Mouse (Mus musculus) testis, postnatal 10 days (tissue): ENCODE results near the gene Slc30a9.

Source experiments
- DNase-seq: peaks from one replicate; pipeline ENCODE4 v3.0.0; 2021; ENCODE audit warnings: low spot score

Gene Slc30a9

DNA sequence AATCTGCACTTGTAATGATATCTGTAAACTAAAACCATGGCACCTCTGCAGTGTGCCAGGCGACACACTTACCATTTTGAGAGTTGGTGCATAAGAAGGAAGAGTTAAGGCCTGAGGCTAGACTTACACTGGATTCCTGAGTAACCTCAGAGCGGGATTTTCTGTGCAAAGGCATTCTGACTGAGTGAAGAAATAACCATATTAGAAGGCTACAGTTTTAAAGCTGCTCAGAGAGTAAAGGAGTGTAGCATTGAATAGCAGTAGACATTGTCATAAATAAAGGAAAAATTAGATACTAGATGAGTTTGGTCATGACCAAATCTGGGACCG is 5.7 kb downstream of the Slc30a9 start:
- DNase-seq: no peak

DNA sequence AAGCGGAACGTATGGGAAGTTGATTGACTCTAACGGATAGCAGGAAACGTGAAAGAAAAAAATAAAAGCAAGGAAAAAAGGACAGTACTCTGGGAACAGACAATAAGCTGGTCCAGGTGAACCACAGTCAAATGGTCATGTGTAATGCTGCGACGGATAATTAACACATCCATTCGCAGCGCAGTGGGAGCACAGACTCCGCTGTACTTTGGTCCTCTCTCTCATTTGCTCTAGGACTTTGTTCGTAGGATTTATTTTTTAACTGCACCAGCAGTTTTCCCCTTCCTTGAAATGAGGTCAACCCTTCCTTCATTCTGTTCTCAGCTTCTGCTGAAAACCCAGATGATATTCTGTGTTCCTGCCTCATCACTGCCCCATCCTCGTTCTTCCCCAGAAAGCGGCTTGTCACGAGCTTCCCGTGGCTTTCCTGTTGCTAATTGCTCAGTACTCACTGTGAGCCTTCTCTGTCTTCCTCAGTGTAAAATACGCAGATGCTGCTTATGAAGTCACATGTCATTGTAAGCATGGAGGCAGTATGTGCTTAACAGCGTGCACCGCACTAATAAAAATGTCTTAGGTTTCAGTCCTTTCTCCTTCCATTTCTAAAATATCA is 15.0 kb downstream of the Slc30a9 start:
- DNase-seq: no peak

DNA sequence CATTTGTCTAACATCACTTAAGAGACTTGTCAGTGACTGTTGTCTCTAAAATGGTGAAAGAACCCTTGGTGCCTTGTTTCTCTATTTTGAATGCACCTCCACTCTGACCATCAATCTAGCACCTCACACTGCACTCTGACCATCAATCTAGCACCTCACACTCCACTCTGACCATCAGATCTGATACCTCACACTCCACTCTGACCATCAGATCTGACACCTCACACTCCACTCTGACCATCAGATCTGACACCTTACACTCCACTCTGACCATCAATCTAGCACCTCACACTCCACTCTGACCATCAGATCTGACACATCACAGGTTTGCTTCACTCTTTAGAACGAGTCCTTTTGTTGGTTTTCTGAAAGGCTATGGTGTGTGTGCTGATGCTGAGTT is 17.3 kb downstream of the Slc30a9 start:
- DNase-seq: no peak

DNA sequence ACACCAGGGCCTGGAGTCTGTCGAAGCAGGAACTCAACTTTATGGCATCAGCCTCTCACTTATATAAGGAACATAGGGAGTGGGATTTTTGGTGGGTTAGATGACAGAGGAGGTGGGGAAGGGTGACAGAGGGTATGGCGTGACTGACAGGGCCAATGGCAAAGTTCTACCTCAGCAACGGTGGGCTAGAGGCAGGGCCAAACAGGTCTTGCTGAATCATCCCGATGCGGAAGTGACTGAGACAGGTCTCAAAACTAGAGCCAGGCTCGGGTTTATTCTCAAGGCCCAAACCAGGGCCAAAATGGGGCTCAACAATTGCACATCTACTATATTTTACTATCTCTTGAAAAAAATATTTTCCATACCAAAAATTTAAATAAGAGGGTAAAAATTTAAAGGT is 34.1 kb downstream of the Slc30a9 start:
- no peak for DNase-seq

DNA sequence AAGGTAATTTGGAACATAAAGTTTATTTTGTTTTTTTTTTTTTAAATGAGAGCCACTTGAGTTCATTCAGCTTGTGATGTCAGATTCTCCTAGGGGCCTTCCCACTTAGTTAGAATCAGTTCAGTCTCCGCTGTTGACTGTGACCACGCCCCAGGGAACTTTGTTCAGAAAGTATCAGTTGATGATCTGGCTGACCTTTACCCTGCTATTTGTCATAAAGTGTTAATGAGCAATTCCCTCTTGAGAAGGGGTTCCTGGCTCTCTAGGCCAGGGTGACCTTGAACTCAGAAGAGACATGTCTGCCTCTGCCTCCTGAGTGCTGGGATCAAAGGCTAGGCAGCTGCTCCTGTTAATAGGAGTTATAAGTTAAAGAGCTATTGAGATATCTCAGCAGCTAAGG is 40.3 kb downstream of the Slc30a9 start:
- DNase-seq: no peak

DNA sequence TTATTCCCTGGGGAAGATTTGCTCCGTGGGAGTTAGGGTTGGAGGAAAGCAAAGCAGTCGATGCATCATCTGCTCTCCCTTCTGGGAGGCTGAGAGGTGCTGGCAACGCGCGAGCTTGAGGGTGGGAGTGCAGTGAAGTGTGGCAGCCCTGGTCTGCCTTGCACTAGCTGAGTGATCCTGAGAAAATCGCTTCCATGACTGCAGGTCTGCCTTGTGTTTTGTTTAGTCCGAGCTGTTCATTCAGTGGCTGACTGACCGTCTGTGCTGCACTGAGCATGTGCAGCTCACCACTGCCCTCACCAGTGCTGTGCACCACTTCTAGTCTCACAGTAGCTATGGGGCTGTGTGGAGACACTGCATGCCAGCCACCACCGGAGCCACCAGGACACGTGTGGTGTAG is 42.2 kb downstream of the Slc30a9 start:
- DNase-seq: no peak

DNA sequence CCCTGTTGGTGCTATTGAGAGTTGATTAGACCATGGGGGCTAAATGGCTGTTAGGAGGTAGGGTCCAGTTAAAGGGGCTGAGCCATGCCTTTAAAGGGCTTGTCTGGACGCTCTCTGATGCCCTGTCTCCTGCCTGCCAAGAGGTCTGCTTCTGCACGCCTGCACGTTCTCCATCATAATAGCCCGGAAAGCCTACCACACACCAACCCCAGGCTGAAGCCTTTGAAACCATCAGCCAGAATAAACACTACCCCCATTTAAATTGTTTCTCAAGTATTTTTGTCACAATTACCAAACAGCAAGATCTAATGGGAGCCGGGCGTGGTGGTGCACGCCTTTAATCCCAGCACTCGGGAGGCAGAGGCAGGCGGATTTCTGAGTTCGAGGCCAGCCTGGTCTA is 55.6 kb downstream of the Slc30a9 start:
- no peak for DNase-seq

DNA sequence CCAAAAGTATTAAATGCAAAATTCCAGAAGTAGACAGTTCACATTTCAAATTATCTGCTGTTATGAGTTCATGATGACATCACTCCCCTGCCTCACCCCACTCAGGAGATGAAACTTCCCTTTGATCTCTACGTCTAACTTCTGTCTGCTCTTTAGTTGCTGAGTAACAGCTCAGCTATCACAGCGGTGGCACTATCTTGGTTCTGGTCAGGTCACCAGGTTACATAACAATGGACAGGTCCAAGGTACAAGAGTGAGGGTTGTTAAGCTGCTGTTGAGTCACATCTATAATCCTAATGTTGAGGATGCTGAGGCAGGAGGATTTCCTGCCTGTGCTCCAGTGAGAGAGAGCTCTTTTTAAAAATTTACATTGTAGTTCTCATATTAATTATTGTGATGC is 56.2 kb downstream of the Slc30a9 start:
- no peak for DNase-seq

DNA sequence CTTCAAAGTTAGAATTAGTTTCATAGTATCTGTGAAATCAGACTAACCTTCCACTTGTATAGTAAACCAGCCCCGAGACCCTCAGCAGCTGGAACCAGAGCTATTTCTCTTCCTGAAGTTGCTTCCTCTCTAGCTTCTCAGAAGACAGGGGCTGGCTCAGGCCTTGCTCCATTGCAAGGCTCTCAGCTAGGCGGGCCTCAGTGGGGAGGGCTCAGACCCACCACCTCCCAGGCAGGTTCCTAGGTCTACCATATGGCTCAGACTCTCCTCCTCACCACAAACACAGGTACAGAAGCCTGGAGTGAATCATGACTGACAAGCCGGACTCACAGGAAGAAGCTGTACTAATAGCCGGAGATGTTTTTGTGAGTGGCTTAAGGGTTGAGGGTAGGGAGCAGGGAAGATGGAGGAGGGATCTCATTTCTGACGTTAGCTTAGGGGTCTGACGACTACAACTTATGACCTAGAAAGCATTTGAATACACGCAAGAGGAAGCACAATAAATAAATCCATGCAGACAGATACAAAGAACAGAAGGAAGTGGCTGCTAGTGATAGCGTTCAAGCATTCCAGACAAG is 70.4 kb downstream of the Slc30a9 start:
- no peak for DNase-seq

DNA sequence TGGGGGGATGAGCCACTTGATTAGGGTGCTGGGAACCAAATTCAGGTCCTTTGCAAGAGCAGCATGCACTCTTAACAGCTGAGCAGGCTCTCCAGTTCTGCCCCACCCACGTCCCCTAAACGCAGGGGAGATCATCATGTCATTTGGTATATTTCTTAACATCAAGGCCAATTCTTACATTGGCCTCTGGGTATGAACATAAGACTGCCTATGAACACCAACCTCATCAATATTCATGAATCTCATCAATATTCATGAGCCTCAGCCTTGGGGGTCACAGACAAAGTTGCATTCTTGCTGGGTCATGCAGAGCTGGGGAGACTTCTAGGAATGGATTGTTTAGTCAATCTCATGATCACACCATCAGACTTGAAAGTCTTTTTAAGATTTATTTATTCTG is 74.9 kb downstream of the Slc30a9 start:
- DNase-seq: no peak

DNA sequence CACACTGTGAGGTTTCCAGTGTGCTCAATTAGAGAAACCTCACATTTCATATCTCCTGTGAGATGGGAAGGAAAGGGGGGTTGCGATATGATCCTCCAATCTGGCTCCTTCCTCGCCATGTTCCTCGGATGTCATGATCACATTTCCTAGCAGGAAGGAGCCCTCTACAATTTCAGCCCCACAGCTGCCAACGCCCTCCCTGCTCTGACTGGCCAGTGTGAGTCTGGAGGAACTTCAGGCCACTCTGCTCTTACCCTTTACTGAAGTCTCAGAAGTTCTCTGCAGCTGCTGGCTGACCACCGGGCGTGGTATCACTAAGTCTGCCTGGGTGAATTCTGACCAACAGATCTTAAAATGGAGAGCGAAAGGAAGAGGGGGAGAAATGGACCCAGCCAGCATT is 75.8 kb downstream of the Slc30a9 start:
- DNase-seq: no peak

DNA sequence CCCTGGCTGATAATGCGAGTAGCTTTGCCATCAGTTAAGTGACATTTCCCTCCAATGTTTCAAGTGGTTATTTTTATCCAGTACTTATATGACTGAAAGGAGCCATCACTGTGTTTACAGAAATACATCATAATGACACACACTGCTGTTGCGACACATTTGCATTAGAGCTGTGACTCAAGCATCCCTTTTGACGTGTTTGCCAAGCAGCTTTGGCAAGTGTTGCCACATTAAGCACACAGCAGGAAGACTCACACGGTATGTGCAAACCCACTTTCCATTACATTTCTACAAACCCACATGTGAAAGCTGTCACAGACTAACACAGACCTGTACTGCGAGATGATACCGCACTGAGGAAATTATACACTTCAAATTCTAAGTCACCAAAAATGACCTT is 87.2 kb downstream of the Slc30a9 start:
- DNase-seq: no peak

DNA sequence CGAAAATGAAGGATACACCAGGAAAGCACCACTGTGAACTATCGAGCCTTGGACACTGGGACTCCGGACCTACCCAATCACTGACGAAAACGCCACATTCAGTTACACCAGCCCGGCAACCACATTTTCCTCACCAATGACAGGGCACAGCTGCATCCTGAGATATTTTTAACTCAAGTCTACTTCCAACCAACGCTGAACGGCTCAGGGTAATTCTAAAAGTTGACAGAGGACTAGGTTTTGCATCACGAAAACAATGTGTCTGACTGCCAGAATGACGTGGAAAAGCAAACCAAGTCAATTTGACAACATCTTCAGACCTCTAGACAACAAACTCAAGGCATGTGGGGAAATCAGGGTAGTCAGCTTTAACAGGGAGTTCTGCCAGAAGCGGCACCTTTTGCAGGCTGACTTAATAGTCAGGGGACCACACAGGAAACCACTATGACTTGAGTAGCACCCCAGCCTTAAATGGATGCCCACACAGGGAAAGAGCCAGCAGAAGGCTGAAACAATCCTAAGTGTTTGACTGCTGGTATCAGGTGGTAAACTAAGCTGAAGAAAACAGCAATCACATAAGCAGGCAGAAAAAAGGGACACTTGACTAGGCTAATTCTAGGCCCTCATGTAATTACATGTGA is 88.6 kb downstream of the Slc30a9 start:
- DNase-seq: no peak

DNA sequence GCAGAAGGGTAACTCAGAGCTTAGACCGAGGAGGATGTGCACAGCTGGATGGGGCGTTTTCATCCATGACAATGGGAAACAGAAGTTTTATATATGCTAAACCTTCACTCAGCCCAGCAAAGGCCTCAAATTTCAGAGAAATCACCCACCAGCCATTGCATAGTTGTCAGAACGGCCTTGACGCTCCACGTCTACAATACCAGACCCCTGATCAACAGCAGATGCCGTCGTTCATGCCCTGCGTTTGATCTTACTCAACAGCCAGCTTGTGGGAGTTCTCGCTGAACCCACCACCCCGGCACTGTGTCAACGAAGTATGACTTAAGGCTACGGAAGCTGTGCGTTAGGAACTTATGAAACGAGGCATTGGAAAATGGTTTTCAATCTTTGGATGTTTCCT is 90.4 kb downstream of the Slc30a9 start:
- no peak for DNase-seq

DNA sequence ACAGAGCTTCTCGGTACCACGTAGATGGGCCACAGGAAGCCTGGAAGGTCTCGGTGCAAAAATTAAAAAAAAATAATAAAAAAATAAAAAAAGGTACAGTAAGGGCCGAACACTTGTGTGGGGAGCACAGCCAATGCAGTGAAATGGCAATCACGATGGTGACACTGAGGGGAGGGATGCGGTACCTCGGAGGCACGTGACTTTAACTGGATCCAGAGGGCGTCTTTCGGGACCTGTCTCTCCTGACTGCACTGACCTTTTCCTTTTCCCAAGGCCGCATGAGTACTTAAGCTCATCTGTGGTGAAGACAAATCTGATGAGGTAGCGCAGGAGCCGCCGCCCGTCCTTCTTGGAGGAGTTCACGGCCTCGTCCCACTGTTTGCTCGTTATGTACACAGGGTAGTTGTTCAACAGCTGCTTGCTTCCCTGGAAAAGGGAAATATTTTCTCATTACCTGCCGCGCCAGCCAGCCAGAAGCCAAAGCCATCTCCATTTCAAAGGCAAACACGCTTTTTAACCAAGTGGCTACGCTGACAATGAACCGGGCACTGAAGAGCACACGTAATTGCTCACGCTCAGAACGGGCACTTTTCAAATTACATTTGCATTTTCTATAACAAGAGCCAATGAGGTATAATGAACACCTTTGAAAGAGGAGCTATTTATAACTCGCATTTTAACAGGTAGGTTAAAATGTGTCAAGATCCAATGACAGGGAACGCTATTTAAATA is 93.3 kb downstream of the Slc30a9 start:
- no peak for DNase-seq

DNA sequence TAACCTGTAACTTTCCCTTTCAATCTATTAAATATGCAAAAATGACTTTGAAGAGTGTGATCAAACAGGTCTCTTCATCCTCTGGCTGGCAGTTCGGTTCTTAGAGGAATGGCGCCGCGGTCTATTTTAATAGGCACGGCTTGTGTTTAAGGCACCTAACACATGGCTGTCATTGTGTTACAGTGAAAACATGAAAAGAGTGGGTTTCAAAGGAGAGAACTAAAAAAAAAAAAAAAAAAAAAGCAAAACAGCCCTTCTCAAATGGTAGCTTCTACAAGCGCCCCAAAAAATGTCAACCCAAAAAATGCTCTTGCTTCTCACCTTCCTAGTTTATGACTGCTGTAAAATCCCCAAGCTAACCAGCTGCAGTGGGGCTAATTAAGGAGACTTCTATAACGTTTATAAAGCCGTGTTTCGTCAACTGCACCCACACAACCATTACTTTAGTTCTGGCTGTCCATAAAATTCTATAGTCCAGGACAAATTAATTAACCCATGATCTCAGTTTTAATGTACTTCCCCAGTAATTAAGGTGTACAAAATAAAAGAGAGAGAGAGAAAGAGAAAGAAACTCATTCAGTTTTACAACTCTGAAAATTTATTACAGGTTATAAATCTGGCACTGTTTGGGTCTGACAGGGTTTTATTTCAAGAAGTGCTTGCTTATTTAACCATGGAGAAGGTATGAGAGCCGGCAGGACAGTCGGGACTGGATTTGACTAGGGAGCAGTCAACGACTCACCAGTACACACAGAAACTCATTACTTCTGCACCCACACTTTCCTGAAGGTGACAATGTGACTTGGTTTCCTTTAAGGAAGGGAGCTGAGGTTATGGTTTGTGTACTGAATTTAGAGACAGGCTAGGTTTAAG is 94.1 kb downstream of the Slc30a9 start:
- no peak for DNase-seq

DNA sequence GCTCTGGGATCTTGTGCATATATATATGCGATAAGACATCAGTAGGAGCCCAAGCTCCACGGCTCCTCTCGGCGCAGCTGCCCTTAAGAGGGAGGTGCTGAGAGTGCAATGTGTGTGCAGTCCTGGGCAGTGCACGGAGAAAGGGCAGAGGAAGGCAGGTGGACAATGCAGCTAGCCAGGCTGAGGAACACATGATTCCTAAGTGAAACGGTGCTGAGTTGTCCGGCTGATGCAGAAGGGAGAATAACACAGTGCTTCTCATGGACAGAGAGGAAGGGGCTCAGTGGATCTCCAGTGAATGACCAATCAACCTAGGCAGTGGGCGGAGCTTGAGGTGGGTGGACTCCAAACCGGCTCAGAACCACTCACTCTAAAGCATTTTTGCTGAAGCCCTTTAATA is 94.9 kb downstream of the Slc30a9 start:
- DNase-seq: no peak

DNA sequence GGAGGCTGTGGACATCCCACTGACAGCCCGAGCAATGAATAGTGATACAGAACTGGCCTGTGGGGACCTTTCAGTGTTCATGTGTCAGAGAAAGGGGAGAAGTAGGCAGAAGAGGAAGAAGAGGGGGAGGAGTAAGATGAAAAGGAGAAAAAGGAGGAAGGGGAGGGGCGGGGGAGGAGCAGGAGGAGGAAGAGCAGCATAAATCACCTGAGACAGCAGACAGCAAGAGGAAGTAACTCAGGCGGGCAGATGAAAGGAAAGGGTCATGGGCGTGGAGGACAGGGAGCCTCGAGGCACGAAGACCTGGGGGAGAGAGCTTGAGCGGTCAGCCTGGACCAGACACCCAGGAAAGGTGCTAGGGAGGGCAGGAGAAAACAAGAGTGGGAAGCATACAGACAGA is 97.6 kb downstream of the Slc30a9 start:
- DNase-seq: no peak

DNA sequence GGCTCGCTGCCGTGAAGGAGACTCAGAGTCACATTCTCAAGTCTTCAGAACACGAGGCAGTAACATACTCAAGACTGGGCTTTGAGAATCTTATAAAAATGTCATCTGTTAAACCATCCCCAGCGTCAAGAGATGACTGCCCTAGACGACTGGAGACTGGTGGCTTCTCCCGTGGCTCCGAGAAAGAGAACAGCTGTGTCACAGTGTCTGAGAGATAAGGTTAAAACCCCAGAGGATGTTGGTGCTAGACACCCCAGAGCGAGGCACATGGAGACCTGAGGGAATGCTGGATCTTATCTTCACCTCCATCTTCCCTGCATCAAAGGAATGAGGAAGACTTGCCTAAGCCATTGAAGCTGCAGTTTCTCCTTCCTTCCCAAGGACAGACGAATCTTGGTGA is 98.2 kb downstream of the Slc30a9 start:
- DNase-seq: no peak
